Mouse (Mus musculus) embryonic fibroblast, embryonic 13.5 days (primary cell): ENCODE results near the gene Skida1.

ENCODE experiments used
- CTCF ChIP-seq: IDR thresholded peaks from 2 replicates; pipeline ENCODE4 v1.5.1; 2011; ENCODE audit warnings: mild to moderate bottlenecking, control low read depth, low read length, moderate library complexity, borderline replicate concordance; ENCODE audit not compliant: insufficient read depth
- POLR2A ChIP-seq: IDR thresholded peaks from 2 replicates; pipeline ENCODE4 v1.6.1; 2011; ENCODE audit warnings: low read depth, mild to moderate bottlenecking, control low read depth, low read length, moderate library complexity

DNA sequence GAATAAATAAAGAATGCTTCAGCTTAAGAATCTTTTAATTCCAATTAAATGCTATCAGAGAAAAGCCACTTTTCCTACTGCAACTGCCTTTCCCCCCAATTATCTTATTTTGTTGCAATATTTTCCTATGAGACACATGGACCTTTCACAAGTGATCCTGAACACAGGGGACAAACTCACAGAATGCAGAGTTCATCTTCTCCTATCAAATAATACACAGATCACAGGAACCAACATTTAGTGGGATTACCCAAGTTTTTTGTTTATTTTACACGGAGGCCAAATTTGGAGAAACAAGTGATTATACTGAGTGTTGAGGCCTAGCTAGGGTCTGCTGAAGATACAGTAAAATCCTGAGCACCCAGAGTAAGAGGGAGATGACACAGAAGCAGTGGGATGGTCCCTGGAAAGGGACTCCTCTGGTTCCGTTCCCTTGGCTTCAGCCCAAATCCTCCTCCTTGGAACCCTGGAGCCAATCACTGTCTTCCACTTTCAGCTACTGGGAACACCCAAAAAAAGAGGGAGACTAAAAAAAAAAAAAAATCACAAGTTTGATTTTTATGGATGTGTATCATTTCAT is 5.2 kb upstream of the Skida1 start:
- TF ChIP-seq CTCF (no peak), POLR2A (no peak)
